15 mouse cellular contexts compared by ENCODE assay signal in genomic region chr2:68978660-68979604, GRCm38 (mm10).
A peak's percentile ranks its signal among the peaks of the same experiment; 100 is the strongest.
DNase-seq lines count a peak whose midpoint lies in the region; ATAC-seq and TF ChIP-seq lines count a peak whose summit lies in the region.
"Had no signal": no experiment of that assay in that cellular context is flagged by ENCODE, and none has a peak within 500 bp of the region (broad histone marks: within the 10 kb centered on the region; RNA-seq: fewer than 3 reads in every experiment).

No protein-coding gene starts in this region.

- peak overlapping the region; percentile 7; the same call in 1 of the 2 replicates for H3K27ac ChIP-seq in left cerebral cortex, adult 2 months
- H3K27ac ChIP-seq: forebrain, embryonic 15.5 days; heart, embryonic 10.5 days had no signal

- intact Hi-C loops in left cerebral cortex, adult 2 months (cut with DNase I), result no loop called here
- intact Hi-C loops in left cerebral cortex, postnatal 4 days (cut with DNase I), result no loop called here

- ATAC-seq in activated CD4-positive, CD25-positive, alpha-beta regulatory T cell, adult 4 months, result peak; percentile 36
- ATAC-seq in hematopoietic stem cell, adult 5-6 weeks (replicated peaks in 1 of 2; ENCODE audit: insufficient read depth in 1 of 2, low FRiP score in 2 of 2, low TSS enrichment in 1 of 2, low read depth in 1 of 2, poor library complexity in 2 of 2, severe bottlenecking in 2 of 2), result peak; percentile 77 to 78
- peak; percentile 93 for ATAC-seq in monocyte, adult 5-6 weeks (replicated peaks; ENCODE audit: insufficient number of reproducible peaks, low FRiP score, low TSS enrichment, poor library complexity, severe bottlenecking)
- ATAC-seq: forebrain, embryonic 15.5 days; midbrain, embryonic 16.5 days had no signal

- DNase-seq in left cerebral cortex, adult 2 months (ENCODE audit: extremely low spot score in 1 of 2, low spot score in 2 of 2), result no peak
- DNase-seq in left cerebral cortex, postnatal 4 days, result no peak
- DNase-seq in testis, postnatal 10 days (ENCODE audit: low spot score), result no peak
- DNase-seq in layer of hippocampus, adult 9-11 months, result no peak
- no peak for DNase-seq in neural tube, embryonic 10.5 days (ENCODE audit: extremely low spot score, low spot score)
- DNase-seq: adrenal gland, adult 8-10 months; cerebellum, adult 9-11 months; kidney, adult 8-10 months; right cerebral cortex, postnatal 14 days had no signal

- TF ChIP-seq CTCF in left cerebral cortex, adult 2 months (IDR thresholded peaks at IDR 0.05), result no peak

- H3K4me3 ChIP-seq in left cerebral cortex, adult 2 months, result no peak overlapping the region
- H3K4me3 ChIP-seq: forebrain, embryonic 15.5 days; heart, embryonic 10.5 days had no signal

Comparison
In these comparisons a context has a peak if more than half of its experiments do, and no peak if none do; other contexts are left out.
1. ATAC-seq: peak in every context shown above with its lines; median percentile 93 in monocyte, adult 5-6 weeks; 78 in hematopoietic stem cell, adult 5-6 weeks; 36 in activated CD4-positive, CD25-positive, alpha-beta regulatory T cell, adult 4 months.